Mouse (Mus musculus): ENCODE measurements at regions not wholly inside any gene's neighbourhood (a gene's known extent, or its start where the extent isn't known, plus 50 kb on each side); places are given as distances from the start of the nearest gene placed in this dataset.

DNA sequence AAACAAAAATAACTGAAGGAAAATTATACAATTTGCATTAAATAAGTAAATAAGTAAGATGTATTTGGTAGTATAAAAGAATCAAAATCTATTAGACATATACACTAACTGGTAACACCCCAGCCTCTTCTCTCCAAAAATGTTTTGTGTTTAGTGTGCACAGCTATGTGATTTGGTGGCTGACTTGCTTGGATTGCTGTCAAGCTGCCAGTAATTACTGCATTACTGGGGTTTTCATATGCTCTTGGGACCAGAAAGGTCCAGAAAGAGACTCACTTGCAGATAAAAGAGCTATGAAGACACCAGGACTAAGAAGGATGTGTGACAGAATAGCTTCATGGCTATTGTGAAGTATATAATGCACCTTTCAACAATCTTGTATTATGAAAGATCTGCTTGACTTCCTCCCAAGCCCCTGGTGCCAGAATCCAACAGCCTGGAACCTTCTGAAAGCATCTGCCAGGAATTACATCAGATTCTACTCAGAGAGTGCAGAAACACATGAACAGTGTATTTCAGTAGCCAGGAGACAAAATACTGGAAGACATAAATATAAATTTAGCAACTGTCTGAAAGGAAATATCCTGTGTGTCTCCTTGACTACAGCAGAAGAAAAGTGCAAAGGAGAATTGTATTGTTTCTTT is 5132.6 kb downstream of the 9330182O14Rik start:
- DNase-seq (ENCODE audit: low spot score in 2 of 2), result peak; percentile 6 to 7
- intact Hi-C loops (cut with DNase I), result no loop called here

DNA sequence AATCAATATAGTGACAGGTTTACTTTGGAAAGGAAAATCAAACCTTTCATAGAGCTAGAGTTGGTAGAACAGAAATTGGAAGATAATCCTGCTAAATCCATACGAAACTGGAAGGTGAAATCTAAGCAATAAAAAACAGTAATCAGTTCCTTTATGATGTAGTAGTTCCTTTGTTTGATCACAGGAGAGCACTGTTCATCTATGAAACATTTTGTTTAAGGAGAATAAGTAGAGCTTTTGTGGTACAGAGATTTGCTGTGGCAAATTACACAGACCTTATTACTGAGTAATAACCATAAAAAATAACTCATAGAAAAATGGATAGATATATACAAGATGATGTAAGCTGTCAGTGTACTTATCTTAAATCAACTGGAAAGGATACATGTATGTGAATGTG is 5139.5 kb downstream of the 9330182O14Rik start:
- no peak for DNase-seq (ENCODE audit: low spot score in 2 of 2)
- intact Hi-C loops (cut with DNase I), result loop anchor here (10.0 kb wide), 1 partner anchor 1721 kb away; no protein-coding TSS in a partner anchor

DNA sequence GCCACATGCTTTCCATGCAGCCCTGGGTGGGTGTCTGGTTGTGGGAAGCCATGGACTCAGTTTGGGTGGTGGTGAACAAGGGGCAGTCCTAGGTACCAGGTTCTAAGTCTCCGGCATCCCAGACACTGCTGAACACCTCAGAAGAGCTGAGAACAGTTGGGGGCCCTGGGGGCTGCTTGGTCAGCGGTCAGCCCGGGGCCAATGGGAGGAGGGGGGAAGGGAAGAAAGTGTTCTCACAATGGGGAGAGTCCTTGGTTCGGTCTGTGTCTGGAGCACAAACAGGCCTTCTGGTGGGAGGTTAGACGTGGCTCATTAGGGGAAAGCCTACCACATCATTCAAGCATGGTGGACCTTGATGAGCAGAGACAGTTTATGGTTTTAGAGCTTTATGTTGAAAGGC is 5187.5 kb downstream of the 9330182O14Rik start:
- intact Hi-C loops (cut with DNase I), result no loop called here
- DNase-seq (ENCODE audit: low spot score in 2 of 2), result no peak

DNA sequence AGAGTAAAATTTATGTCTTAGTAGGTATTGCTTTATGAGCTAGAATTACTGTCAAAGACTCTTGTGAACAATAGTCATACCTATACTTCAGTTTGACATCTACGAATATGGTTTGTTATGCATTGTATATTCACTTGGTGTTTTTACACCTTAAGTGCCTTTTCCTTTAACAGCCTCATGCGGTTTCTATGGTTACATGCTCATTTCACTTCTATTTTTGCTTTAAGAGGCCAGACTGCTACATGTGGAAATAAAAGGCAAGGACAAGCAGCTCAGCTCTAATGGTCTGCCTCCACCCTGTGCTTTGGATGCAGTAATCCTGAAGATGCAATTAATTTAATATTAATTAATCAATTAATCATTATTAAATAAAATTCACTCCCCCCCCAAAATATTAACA is 5216.3 kb downstream of the 9330182O14Rik start:
- DNase-seq (ENCODE audit: low spot score in 2 of 2), result no peak
- intact Hi-C loops (cut with DNase I), result no loop called here
